Mouse (Mus musculus): ENCODE data around the gene Atp13a2.

- no peak for TF ChIP-seq MAFK (IDR thresholded peaks at IDR 0.05; ENCODE audit: insufficient read depth, low read depth, low read length)
- no peak for TF ChIP-seq ZNF384 (IDR thresholded peaks at IDR 0.05; ENCODE audit: low read depth, low read length)
- TF ChIP-seq HCFC1 (IDR thresholded peaks at IDR 0.05; ENCODE audit: borderline replicate concordance, insufficient read depth, low read length): no peak
- no peak for TF ChIP-seq CHD2 (IDR thresholded peaks at IDR 0.05; ENCODE audit: low read depth, low read length)
- no peak for TF ChIP-seq ZC3H11A (IDR thresholded peaks at IDR 0.05; ENCODE audit: borderline replicate concordance, low read depth, low read length)
Observed at GRCm38 (mm10) chr4:140951861-140952641, 34.6 kb upstream of the Atp13a2 start.
